Mouse (Mus musculus): ENCODE measurements around the gene Eps8l1.

- TF ChIP-seq GATA1 (IDR thresholded peaks at IDR 0.05; ENCODE audit: low read length) (no peak), TAL1 (IDR thresholded peaks at IDR 0.05; ENCODE audit: low read length) (no peak)
These were observed 46.7 kb downstream of the Eps8l1 start for GRCm38 (mm10) chr7:4507220-4507619.
